Mouse (Mus musculus) CD4-positive helper T cell, adult 2 months (primary cell): ENCODE results near the gene Tet3.

ENCODE experiments used
- DNase-seq: peaks from one replicate; pipeline ENCODE4 v3.0.0-alpha.2; 2012; ENCODE audit warnings: low read depth, missing footprints, low spot score

The Tet3 gene

GRCm38 (mm10) chr6:83459034-83459644, at the start of gene Tet3:
Gene Tet3, minus strand, starts transcription at chr6:83459084.
- no peak for DNase-seq

GRCm38 (mm10) chr6:83507168-83507546, 48.3 kb upstream of the Tet3 start:
- no peak for DNase-seq

DNA sequence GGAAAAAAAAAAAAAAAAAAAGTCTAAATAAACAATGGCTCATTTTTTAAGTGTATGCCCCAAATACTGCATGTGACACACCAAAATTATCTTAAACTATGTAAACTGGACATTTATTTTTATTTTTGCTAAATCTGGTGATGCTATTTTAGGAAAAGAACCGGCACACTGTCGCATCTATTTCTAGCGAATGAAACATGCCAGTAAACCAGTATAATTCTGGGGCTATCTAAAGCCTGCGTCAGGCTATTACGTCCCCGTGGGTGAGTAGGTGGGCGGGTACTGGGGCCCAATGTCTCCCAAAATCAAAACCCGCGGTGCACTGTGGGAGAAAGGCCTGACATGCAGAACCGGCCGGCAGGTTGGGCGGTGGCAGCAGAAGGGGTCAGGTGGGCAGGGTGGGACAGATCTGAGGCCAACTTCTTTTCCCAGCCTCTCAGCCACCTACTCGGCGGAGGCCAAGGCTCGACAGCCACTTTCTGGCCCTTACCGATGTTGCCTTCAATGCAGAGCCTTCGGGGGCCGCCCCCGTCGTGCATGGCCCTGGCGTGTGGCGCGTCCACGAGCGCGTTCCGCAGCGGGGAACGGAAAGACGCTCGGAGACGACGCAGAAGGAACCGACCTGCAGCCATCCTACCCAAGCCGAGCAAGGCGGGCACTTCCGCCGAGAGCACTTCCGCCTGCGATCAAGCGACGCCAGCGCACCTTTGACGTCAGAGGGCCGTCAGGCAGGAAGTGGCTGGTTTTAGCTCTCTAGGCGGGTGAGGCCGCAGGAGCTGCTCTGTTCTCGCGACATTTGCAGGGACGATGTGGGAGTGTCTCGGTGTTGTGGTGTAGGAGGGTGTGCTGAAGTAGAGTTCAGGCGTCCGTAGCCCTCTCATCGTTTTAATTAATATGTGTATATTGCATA, 47.6 kb upstream of the Tet3 start, which contains the start of gene Dguok:
TSS of gene Dguok (minus strand) at position 712 of the 910 bp plus-strand sequence.
- peak; percentile 100 for DNase-seq

DNA sequence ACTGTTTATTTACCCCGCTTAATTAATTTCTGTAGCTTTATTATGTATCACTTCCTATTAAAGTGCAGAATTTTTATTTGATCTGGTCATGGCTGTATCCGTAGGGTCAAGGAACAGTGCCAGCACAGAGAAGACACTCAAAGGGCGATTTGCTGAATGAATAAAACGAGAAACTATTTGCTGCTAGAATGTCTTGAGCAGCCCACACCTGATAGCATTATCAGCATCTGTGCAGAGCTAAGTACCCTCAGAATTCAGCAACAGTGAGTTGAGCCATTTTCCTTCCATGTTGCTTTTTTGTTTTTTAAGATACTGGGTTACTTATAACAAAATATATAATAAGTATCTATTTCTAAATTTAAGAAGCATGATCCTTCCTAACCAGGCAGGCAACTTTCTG, 46.7 kb upstream of the Tet3 start:
- no peak for DNase-seq

DNA sequence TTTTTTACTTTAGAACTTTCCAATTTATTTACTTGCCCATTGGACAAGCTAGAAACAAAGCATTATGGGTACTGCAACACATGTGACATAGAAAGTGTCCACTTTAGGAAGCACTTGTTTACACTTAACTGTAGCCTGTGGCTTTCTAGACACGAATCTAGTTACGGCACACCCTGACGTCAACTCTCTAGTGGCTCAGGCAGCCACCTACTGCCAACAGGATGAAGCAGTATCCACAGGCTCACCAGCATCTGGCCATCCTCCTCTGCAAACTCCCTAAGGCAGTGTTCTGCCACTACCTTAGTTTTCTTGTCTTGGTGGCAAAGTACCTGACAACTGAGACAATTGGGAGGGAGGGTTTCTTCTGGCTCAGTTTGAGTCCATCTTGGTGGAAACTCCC, 44.5 kb upstream of the Tet3 start:
- DNase-seq: peak; percentile 42

DNA sequence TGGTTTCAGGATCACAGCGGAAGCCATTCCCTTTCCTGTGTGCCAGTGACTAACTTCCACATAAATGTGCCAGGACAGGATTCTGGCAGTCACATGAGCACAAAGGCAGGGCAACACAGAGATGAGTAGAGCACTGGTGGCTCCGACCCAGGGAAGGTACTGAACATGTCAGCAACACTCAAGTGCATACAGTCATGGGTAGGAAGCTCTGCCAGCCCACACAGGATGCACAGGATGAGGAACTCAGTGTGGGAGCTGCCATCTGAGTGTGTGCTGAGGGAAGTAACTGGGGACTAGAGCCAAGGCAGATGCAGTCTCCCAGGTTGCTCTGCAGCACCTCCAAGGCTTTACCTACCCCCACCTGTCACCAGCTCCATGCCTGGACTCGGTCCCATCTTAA, 43.8 kb upstream of the Tet3 start:
- DNase-seq: no peak

- DNase-seq: no peak
Measured at GRCm38 (mm10) chr6:83501524-83502310, 42.8 kb upstream of the Tet3 start.

DNA sequence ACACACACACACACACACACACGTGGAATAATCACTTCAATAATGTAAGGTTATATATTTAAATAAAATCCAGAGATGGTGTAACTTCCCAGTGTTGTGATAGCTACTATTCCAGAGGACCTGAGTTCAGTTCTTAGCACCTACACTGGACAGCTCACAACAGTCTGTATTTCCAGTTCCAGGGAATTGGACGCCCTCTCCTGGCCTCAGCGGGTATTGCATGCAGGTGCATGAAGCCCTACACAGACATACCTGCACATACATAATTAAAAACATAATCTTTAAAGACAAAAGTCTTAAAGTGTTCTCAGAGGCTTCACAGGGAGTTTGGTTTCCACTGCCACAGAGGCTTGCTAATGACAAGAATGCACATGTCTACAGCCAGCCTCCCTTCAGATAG, 41.6 kb upstream of the Tet3 start:
- no peak for DNase-seq

- DNase-seq: no peak
Measured at GRCm38 (mm10) chr6:83499078-83499477, 40.2 kb upstream of the Tet3 start.

GRCm38 (mm10) chr6:83496753-83497710, 38.1 kb upstream of the Tet3 start:
- DNase-seq: no peak

GRCm38 (mm10) chr6:83496009-83496752, 37.3 kb upstream of the Tet3 start:
- DNase-seq: no peak

GRCm38 (mm10) chr6:83490622-83491021, 31.7 kb upstream of the Tet3 start:
- DNase-seq: no peak

DNA sequence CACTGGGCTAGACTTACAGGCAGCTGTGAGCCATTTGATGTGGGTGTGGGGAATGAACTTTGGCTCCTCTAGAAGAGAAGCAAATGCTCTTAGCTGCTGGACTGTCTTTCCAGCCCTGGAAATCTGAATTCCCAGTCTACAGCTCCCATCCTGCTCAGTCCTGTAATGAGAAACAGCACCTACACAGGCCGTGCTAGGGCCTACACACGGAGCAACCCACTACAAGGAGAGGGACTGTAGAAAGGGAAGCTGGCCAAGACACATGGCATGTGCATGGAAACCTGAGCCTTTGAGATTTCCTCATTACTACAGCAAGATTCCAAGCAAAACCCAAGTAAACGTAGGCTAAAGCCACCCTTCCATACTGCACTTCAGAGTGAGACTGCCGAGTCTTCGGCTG, 29.3 kb upstream of the Tet3 start:
- DNase-seq: no peak

DNA sequence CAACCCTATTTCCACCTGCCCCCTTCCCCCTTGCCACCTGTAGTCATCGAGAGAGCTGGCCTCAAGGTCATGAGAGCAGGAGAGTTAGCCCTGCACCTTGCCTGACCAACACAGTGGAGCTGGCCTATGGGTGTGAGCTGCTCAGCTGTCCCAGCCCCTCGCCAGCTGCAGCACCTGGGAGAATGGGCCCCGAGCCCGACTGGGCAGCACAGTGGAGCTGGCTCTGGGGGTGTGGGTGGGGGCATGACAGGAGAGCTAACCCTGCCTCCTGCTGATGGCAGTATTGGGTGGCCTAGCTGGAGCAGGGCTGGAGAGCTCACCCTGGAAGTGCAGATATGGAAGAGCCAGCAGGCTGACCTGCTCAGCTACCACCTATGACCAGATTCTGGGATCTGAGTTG, 28.4 kb upstream of the Tet3 start:
- DNase-seq: no peak

GRCm38 (mm10) chr6:83485854-83486253, 27.0 kb upstream of the Tet3 start:
- no peak for DNase-seq

- DNase-seq: no peak
Measured at GRCm38 (mm10) chr6:83483776-83484175, 24.9 kb upstream of the Tet3 start.

DNA sequence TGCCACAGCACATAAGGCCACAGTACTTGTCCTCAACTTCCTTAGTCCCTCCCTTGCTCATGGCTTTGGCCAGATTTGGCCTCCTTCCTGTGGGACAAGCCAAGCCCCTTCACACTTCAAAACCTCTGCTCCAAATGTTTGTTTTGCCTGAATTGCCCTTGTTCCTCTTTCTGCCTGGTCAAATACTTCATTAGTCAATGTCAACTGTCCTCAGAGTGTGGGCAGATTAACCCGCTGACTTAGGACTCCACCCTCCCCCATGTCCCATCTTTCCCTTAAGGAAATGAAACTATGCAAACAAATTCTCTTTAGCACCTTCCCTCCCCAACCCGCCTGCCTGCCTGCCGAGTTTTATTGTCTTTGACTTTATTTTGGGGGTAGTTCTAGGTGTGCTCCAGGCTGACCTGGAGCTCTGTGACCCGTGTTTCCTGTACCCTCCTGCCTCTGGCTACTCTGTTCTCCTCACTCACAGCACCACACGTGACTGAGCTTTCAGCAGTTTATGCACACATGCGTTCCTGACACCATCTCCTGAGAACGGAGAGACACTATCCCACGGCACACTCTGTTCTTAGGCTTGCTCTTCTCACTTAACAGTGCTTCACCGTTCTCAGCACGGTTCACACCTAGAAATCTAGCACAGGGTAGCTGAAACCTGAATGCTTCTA, 23.7 kb upstream of the Tet3 start:
- DNase-seq: no peak

DNA sequence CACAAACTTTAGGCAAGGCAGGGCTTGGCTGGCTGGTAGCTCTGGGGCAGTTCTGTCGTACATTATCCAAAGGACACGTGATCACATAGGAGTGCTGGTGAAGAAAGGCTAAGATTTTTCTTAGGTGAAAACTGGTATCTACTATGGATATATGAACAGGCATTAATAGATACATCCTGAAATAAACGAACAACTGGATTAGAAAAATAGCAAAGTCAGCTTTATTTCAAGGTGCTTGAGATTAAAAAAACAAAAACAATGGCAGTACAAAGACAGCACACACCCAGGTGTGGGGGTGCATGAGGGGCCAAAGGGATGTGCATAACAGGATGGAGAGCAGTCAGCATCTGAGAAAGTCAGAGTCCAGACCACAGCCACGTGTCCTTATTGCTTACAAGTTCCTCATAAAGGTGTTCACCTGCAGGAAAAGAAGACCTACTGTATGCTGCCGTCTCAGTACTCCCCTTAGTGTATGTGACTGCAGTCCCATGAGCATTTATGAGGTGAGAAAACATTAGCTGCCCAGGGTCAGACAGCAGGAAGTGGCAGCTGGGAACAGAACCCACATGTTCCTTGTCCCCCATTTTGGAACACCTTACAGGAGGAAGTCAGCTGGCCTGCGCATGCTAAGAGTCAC, 21.3 kb upstream of the Tet3 start:
- DNase-seq: no peak

DNA sequence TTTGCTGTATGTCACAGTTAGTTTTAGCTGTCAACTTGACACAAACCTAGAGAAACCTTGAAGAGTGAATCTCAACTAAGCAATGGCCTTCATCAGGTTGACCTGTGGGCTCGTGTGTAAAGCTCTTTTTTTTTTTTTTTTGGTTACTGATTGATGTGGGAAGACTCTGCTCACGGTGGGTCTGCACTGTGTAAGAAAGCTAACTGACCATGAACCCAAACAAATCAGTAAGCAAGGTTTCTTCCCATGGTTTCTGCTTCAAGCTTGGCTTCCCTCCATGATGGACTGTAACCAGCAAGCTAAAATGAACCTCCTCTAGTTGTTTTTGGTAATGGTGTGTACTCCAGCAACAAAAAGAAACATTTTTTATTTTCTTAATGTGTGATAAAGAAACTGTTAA, 20.3 kb upstream of the Tet3 start:
- DNase-seq: no peak
